13 mouse cellular contexts compared by ENCODE assay signal in the genomic region with DNA sequence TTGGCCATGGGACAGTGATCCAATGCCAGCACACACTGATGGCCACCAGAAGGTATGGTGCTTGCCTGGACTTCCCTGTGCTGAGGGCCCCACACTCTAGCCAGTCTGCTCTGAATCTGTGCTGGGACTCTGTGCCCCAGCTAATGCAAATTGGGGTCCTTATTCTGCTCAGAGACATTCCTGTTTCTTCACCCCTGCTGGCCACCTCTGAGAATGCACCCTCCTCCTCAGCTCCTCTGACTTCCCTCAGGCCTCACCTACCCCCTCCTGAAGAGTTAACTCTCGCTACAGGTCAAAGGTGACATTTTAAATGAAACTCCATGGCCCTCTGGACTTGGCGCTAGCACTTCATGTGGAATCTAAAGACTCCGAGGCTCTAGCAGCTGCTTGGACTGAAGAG.
DNase-seq lines count a peak whose midpoint lies in the region; ATAC-seq and TF ChIP-seq lines count a peak whose summit lies in the region.
"Had no signal": no experiment of that assay in that cellular context is flagged by ENCODE, and none has a peak within 500 bp of the region (broad histone marks: within the 10 kb centered on the region; RNA-seq: fewer than 3 reads in every experiment).

No protein-coding gene starts in this region.

- peak; percentile 26 for DNase-seq in neural tube, embryonic 10.5 days (ENCODE audit: extremely low spot score, low spot score)
- DNase-seq in embryo, embryonic 10.5 days (ENCODE audit: low spot score), result peak; percentile 53
- no peak for DNase-seq in stomach, postnatal 0 days (ENCODE audit: low spot score)
- DNase-seq in adrenal gland, adult 8-10 months, result no peak
- DNase-seq: lung, postnatal 36 days; right cerebral cortex, postnatal 25 days had no signal

- no peak overlapping the region for H3K4me2 ChIP-seq in intestine, postnatal 0 days (replicated peaks; ENCODE audit: low read depth)
- no peak overlapping the region for H3K4me2 ChIP-seq in intestine, embryonic 16.5 days (ENCODE audit: low read depth, low read length)
- H3K4me2 ChIP-seq in neural tube, embryonic 15.5 days, result no peak overlapping the region
- no peak overlapping the region for H3K4me2 ChIP-seq in stomach, postnatal 0 days (replicated peaks; ENCODE audit: low read depth)
- H3K4me2 ChIP-seq: forebrain, embryonic 12.5 days; intestine, embryonic 15.5 days had no signal

- no peak overlapping the region for H3K4me3 ChIP-seq in intestine, postnatal 0 days (ENCODE audit: low read depth, low read length)
- no peak overlapping the region for H3K4me3 ChIP-seq in intestine, embryonic 16.5 days (ENCODE audit: low read length)
- H3K4me3 ChIP-seq in neural tube, embryonic 15.5 days (replicated peaks), result no peak overlapping the region
- no peak overlapping the region for H3K4me3 ChIP-seq in stomach, postnatal 0 days (ENCODE audit: low read depth, low read length)
- H3K4me3 ChIP-seq: forebrain, embryonic 12.5 days; intestine, embryonic 15.5 days; myocyte had no signal

- no peaks in the 10 kb centered on the region for H3K4me1 ChIP-seq in intestine, postnatal 0 days (replicated peaks; ENCODE audit: control insufficient read depth, insufficient read depth, low read length)
- no peaks in the 10 kb centered on the region for H3K4me1 ChIP-seq in intestine, embryonic 16.5 days (ENCODE audit: control insufficient read depth, insufficient read depth, low read length)
- peaks cover 18% of the 10 kb centered on the region for H3K4me1 ChIP-seq in neural tube, embryonic 15.5 days
- no peaks in the 10 kb centered on the region for H3K4me1 ChIP-seq in stomach, postnatal 0 days (replicated peaks; ENCODE audit: control insufficient read depth, insufficient read depth)
- H3K4me1 ChIP-seq: forebrain, embryonic 12.5 days; intestine, embryonic 15.5 days had no signal

- 29% methylated on average over 3 of the region's 3 CpGs for WGBS in intestine, postnatal 0 days
- WGBS in intestine, embryonic 16.5 days, result 26% methylated on average over 3 of the region's 3 CpGs
- WGBS in neural tube, embryonic 15.5 days, result 44% methylated on average over 3 of the region's 3 CpGs
- 24% methylated on average over 3 of the region's 3 CpGs for WGBS in stomach, postnatal 0 days

- no peaks in the 10 kb centered on the region for H3K36me3 ChIP-seq in intestine, postnatal 0 days (ENCODE audit: control insufficient read depth, insufficient read depth)
- no peaks in the 10 kb centered on the region for H3K36me3 ChIP-seq in intestine, embryonic 16.5 days (ENCODE audit: control insufficient read depth, insufficient read depth, low read length)
- H3K36me3 ChIP-seq in neural tube, embryonic 15.5 days, result no peaks in the 10 kb centered on the region
- H3K36me3 ChIP-seq in stomach, postnatal 0 days (ENCODE audit: control insufficient read depth, insufficient read depth, low read length), result no peaks in the 10 kb centered on the region
- H3K36me3 ChIP-seq: forebrain, embryonic 12.5 days; intestine, embryonic 15.5 days had no signal

- no peak overlapping the region for H3K27ac ChIP-seq in intestine, postnatal 0 days (ENCODE audit: low read depth, low read length)
- H3K27ac ChIP-seq in intestine, embryonic 16.5 days (ENCODE audit: low read length), result no peak overlapping the region
- H3K27ac ChIP-seq in neural tube, embryonic 15.5 days (replicated peaks), result no peak overlapping the region
- no peak overlapping the region for H3K27ac ChIP-seq in stomach, postnatal 0 days (replicated peaks)
- H3K27ac ChIP-seq: forebrain, embryonic 12.5 days; intestine, embryonic 15.5 days had no signal

- TF ChIP-seq EP300 in stomach, postnatal 0 days (optimal IDR thresholded peaks at IDR 0.05), result no peak

- no peak for ATAC-seq in intestine, postnatal 0 days
- ATAC-seq in intestine, embryonic 16.5 days, result no peak
- ATAC-seq in neural tube, embryonic 15.5 days (ENCODE audit: low FRiP score), result no peak
- no peak for ATAC-seq in stomach, postnatal 0 days (ENCODE audit: low FRiP score, low TSS enrichment)
- ATAC-seq in monocyte, adult 5-6 weeks (replicated peaks; ENCODE audit: insufficient number of reproducible peaks, low FRiP score, low TSS enrichment, poor library complexity, severe bottlenecking), result no peak
- ATAC-seq: intestine, embryonic 15.5 days had no signal

- H3K9ac ChIP-seq in intestine, postnatal 0 days (ENCODE audit: low read depth, low read length), result no peak overlapping the region
- H3K9ac ChIP-seq in intestine, embryonic 16.5 days (ENCODE audit: low read depth, low read length), result no peak overlapping the region
- H3K9ac ChIP-seq in neural tube, embryonic 15.5 days (replicated peaks), result no peak overlapping the region
- no peak overlapping the region for H3K9ac ChIP-seq in stomach, postnatal 0 days (ENCODE audit: low read length)
- H3K9ac ChIP-seq: forebrain, embryonic 12.5 days; intestine, embryonic 15.5 days had no signal

- no peaks in the 10 kb centered on the region for H3K9me3 ChIP-seq in intestine, postnatal 0 days (ENCODE audit: control insufficient read depth)
- no peaks in the 10 kb centered on the region for H3K9me3 ChIP-seq in intestine, embryonic 16.5 days (ENCODE audit: control insufficient read depth, low read length)
- no peaks in the 10 kb centered on the region for H3K9me3 ChIP-seq in neural tube, embryonic 15.5 days (replicated peaks)
- no peaks in the 10 kb centered on the region for H3K9me3 ChIP-seq in stomach, postnatal 0 days (ENCODE audit: control insufficient read depth, low read length)
- H3K9me3 ChIP-seq: forebrain, embryonic 12.5 days; intestine, embryonic 15.5 days had no signal

- H3K27me3 ChIP-seq in intestine, postnatal 0 days (replicated peaks; ENCODE audit: control insufficient read depth, insufficient read depth, low read length), result no peaks in the 10 kb centered on the region; the same call in 1 of the 2 replicates
- no peaks in the 10 kb centered on the region for H3K27me3 ChIP-seq in intestine, embryonic 16.5 days (replicated peaks; ENCODE audit: control insufficient read depth, insufficient read depth, low read length)
- no peaks in the 10 kb centered on the region for H3K27me3 ChIP-seq in neural tube, embryonic 15.5 days (replicated peaks)
- no peaks in the 10 kb centered on the region for H3K27me3 ChIP-seq in stomach, postnatal 0 days (ENCODE audit: control insufficient read depth, insufficient read depth, low read length)
- H3K27me3 ChIP-seq: forebrain, embryonic 12.5 days; intestine, embryonic 15.5 days had no signal

- peak; percentile 33 for TF ChIP-seq CTCF in intestine, postnatal 0 days (IDR thresholded peaks at IDR 0.05; ENCODE audit: low read depth)
- peak; percentile 46 for TF ChIP-seq CTCF in stomach, postnatal 0 days (IDR thresholded peaks at IDR 0.05; ENCODE audit: low read depth)

Comparison
In these comparisons a context has a peak if more than half of its experiments do, and no peak if none do; other contexts are left out.
1. DNase-seq: peak in neural tube, embryonic 10.5 days (single experiment) and embryo, embryonic 10.5 days (single experiment); none in stomach, postnatal 0 days (single experiment) and adrenal gland, adult 8-10 months (single experiment).